Mouse (Mus musculus) left cerebral cortex, adult 2 months (tissue): ENCODE data around the gene Slc2a12. TPM values are rescaled to one million over a fixed set of nuclear protein-coding genes. Genes with fewer than 3 reads are reported as not detected.

Source experiments
- DNase-seq, 2 experiments: peaks; one replicate each; pipeline ENCODE4 v3.0.0; 2021 to 2022; ENCODE audit warnings: low spot score in 2 of 2, mixed read lengths in 1 of 2; ENCODE audit errors: extremely low spot score in 1 of 2
- H3K27ac ChIP-seq: fragments of 200-600 bp; 2 replicates; pipeline ENCODE4 v1.8.1; 2022
- H3K4me3 ChIP-seq: fragments of 200-600 bp; 2 replicates; pipeline ENCODE4 v1.8.1; 2022
- CTCF ChIP-seq: fragments of 200-600 bp; IDR thresholded peaks from 2 replicates; pipeline ENCODE4 v1.8.1; 2022; ENCODE audit warnings: antibody characterized with exemption, mild to moderate bottlenecking, moderate library complexity
- intact Hi-C: fragments of 180-260 bp; cut with DNase I; formaldehyde crosslinking; loops from one replicate; pipeline ENCODE4 v1.15.1; 2025
- long read RNA-seq, 2 experiments: library from polyadenylated mRNA; stranded (forward); transcript quantifications; one replicate each; pipeline ENCODE4 v2.0.0; 2021; ENCODE audit warnings: borderline mapping rate in 2 of 2
- total RNA-seq, 2 experiments: library from RNA; stranded (reverse); gene quantifications; 2 replicates each; pipeline ENCODE4 v1.2.3; 2021

The Slc2a12 gene
- 1 to 10 TPM; 4.2 to 4.6 TPM for total RNA-seq
- long read RNA-seq, experiment 1, full-length matches to known transcripts, result 4 of 9 reads
- long read RNA-seq, experiment 1, partial matches to known transcripts, result 0 of 9 reads
- long read RNA-seq, experiment 1, other reads (novel, unspliced or antisense), result 5 of 9 reads
- long read RNA-seq, experiment 2, full-length matches to known transcripts, result 1 of 2 reads
- long read RNA-seq, experiment 2, partial matches to known transcripts, result 0 of 2 reads
- long read RNA-seq, experiment 2, other reads (novel, unspliced or antisense), result 1 of 2 reads

DNA sequence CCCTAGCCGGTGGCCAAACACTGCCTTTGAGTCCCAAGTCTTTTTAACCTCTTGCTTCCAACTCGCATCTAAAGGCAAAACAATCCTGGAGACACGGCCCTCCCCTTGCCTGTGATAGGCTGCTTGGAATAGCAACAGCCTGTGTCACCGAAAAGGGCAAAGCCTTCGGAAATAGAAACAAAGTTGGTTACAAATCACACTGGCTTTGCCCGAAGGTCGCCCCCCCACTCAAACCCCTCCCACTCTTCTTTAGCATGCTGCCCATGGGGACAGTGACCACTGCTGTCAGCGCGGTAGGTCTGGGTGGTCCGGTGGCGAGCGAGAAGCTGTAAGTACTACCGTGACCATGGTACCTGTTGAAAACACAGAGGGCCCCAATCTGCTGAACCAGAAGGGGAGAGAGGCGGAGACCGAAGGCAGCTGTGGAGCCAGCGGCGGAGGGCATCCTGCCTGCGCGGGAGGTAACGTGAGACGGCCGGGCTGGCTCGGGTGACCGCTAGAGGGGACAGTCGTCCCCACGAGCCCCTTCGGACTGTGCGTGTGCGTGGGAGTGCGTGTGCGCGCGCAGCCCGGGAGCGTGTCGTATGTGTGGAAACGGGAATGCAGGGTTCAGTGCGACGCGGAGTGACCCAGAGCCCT, at the start of gene Slc2a12:
TSS of gene Slc2a12 (plus strand) at position 159 of the 639 bp plus-strand sequence.
- peak; percentile 50 to 67 for DNase-seq
- intact Hi-C loops, result no loop called here
- peak within 1 kb of the TSS; percentile 82 for H3K27ac ChIP-seq
- H3K4me3 ChIP-seq, result peak within 1 kb of the TSS; percentile 53
- TF ChIP-seq CTCF, result peak; percentile 36

DNA sequence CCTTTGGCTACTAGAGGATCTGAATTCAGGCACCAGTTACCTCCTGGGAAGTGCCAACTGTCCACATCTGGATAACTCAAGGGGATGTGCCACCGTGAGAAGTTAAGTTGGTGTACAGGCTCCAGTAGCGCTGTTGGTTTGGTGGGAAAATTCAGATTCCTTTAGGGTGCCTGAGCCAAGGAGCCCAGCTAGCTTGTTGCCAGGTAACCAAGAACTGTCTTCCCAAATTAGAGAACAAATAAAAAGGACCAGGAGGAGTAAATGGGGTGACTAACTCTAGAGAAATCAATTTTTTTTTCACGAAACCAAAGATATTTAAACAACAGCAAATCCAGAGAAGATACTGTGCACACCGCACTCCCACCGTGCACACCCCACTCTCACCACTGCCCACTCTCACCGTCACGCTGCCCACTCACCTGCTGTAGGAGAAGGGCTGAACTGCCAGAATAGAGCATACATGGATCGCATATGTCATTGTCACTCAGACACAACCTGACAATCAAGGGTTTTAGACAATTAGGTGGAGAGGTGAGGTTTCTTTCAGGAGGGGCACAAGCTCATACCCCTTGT, 45.8 kb upstream of the Slc2a12 start:
- TF ChIP-seq CTCF, result no peak
- intact Hi-C loops, result no loop called here
- DNase-seq, result peak; percentile 31 to 43
- Histone ChIP-seq H3K4me3 (no peak overlapping the region), H3K27ac (no peak overlapping the region)

DNA sequence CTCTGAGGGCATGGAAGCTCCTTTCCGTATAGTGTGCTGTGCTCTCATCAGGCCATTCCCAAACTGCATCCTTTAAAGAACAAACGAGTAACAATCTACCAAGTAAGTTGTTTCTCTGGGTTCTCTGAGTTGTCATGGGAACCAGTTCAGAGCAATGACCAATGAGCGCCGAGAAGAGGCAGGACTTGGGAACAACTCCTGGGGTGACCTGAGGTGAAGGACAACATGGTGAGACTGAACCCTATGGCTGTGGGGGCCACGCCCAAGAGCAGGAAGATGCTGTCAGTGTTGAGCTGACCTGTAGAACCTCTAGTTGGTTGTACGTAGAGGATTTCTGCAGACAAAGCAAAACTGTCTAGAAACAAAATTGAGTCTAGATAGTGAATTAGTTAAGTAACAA, 43.8 kb upstream of the Slc2a12 start:
- TF ChIP-seq CTCF, result no peak
- intact Hi-C loops, result no loop called here
- Histone ChIP-seq H3K27ac (no peak overlapping the region), H3K4me3 (no peak overlapping the region)
- no peak for DNase-seq

DNA sequence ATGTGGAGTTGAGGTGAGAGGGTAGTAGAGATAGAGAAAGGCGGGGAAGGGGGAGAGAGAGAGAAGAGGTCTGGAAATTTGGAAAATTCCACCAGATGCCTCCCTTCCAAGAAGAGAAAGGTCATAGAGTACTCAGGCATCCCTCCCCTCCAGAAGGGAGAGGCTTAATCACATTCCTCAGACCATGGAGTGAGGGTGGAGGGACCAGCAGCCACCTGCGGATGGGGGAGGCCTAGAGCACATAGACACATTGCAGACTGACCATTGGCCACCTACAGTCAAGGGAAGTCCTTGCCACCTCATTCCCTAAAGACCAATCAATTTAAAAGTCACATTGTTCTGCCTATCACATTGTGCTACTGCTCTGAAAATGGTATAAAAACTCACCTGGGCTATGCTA, 40.0 kb upstream of the Slc2a12 start:
- TF ChIP-seq CTCF, result no peak
- no peak for DNase-seq
- Histone ChIP-seq H3K27ac (no peak overlapping the region), H3K4me3 (no peak overlapping the region)
- intact Hi-C loops, result no loop called here

DNA sequence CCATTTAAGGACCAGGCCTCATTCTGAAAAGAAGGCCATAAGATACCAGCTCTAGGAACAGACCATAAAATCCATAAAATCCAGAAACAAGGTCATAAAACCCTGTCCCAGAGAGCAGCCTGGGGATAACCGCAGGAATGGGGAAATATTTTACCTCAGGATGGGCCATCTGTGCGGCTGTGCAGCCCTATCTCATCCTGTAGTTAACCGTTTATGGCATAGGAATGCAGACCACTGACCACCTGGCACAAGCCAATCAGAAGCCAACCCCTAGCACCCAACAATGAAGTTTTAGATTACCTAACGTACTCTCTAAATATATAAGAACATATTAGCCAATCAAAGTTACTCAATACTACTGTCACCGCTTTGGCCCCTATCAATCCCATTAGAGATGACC, 36.5 kb upstream of the Slc2a12 start:
- no peak for DNase-seq
- Histone ChIP-seq H3K4me3 (no peak overlapping the region), H3K27ac (no peak overlapping the region)
- no peak for TF ChIP-seq CTCF
- intact Hi-C loops, result no loop called here

DNA sequence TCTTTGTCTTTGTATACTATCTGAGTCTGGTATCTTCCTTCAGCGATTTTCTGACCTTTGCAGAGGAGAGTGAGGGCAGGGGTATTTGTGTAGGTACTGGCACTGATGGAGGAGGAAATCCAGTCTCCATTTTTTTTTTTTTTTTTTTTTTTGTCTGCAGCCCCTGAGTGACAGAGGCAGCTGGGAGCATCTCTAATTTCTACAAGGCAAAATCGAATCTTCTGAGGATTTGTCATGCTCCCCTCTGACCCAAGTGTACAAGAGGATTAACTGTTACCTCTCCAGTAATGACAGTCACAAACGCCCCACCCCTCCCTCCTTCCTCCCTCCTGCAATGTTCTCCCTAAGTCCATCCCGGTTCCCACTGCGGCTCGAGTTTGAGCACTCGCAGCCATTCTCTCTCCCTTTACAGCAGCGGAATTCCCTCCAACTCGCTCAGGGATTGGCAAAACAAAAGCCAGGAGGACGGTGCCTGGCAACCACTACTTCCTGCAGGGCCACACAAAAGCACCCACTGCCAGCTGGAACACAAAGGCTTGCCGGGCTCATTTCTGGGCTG, 35.9 kb upstream of the Slc2a12 start:
- intact Hi-C loops, result no loop called here

DNA sequence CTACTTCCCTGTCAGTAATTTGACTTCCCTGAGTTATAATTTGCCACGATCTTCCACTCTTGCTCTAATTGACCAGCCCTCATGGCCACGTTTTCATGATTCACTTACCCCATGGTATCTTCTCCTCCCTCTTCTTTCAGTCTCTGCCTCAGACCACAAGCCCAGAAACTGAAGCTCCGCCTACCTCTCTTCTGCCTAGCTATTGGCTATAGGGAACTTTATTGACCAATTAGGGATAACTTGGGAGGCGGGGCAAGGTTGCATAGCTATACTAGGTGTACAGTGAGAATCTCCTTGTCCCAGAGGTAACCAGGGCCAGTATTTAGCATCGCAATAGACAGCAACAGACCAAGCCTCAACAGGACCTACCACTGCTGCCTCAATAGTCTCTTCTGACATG, 31.5 kb upstream of the Slc2a12 start:
- Histone ChIP-seq H3K4me3 (no peak overlapping the region), H3K27ac (no peak overlapping the region)
- TF ChIP-seq CTCF, result no peak
- intact Hi-C loops, result no loop called here
- no peak for DNase-seq

More for the DNA sequence above, 35.9 kb upstream of the Slc2a12 start:
- H3K27ac ChIP-seq, result no peak overlapping the region
- peak; percentile 37 to 51 for DNase-seq
- no peak for TF ChIP-seq CTCF
- peak overlapping the region; percentile 27 for H3K4me3 ChIP-seq

DNA sequence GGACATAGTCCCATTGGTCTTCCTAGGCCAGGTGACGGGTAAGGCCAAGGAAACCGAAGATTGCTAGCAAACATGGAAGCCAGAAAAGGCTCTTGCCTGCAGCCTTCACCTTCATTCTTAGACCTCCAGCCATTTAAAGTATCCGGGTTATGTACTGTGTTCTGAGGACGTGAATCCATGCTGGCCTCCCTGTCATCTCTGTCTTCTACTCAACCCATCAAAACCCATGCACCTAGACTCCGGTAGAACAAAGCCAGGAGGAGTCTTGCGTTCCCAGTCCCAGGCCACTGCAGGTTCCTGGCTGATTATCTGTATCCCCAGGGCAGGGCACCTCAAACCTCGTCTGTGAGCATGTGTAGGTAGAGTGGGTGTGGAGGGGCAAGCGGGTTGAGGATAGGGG, 30.3 kb upstream of the Slc2a12 start:
- intact Hi-C loops, result no loop called here
- Histone ChIP-seq H3K27ac (no peak overlapping the region), H3K4me3 (no peak overlapping the region)
- no peak for TF ChIP-seq CTCF
- DNase-seq, result no peak

DNA sequence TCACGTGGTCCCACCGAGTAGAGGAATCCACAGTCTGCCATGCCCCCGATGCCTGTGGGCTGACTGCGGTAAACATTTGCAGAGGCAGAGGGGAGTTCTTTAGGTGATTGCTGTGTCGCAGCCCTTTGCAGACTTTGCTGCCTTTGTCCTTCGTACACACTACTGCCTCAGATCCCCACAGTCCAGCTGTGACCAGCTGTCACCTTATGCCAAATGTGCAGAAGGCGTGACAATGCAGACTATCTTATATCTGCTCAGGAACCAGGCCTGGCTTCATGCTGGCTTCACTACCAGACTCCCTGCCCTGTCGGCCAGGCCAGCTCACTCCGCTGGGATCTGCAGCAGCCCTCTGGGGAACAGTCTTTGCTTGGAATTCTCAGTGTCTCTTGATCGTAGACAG, 29.5 kb upstream of the Slc2a12 start:
- no peak for TF ChIP-seq CTCF
- H3K27ac ChIP-seq, result no peak overlapping the region
- no peak overlapping the region for H3K4me3 ChIP-seq
- intact Hi-C loops, result no loop called here
- no peak for DNase-seq

DNA sequence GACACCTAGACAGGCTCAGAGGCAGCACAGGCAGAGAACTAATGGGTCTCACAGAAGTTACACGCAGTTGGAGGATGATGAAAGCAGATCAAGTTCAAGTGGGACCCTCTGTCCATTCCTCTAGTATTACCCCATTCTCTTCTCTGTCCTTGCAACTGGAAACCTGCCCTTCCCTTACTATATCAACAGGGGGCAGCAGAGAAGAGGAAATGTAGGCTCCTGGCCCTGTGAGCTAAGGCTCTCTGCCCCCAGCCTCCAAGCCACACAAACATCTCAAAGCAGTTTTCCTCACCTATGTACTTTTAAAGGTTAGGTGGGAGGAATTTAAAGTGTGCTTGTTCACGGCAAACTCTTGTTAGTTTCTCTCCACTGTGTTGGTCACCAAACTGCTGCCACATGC, 26.0 kb upstream of the Slc2a12 start:
- intact Hi-C loops, result loop anchor here (1.0 kb wide), 2 partner anchors 95 to 157 kb away; no protein-coding TSS in a partner anchor
- H3K4me3 ChIP-seq, result no peak overlapping the region
- peak; percentile 24 to 30 for DNase-seq
- no peak overlapping the region for H3K27ac ChIP-seq
- peak; percentile 76 for TF ChIP-seq CTCF

DNA sequence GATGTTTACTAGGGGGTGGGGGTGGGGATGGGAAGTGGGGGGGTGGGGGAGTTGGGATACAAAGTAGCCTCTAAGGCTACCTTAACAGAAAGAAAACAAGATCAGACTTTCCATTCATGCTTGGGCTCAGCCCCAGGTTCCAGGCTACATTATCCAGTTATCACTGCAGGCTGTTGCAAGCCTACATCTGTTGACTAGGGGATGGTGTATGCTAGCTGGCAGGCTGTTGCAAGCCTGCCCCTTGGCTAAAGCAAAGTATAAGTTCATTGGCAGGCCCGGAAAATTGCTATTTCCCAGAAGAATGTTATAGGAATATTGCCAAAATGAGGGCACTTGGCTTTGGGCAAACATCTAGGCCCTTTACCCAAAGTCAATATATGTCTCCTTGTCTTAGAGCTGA, 16.0 kb upstream of the Slc2a12 start:
- Histone ChIP-seq H3K4me3 (no peak overlapping the region), H3K27ac (no peak overlapping the region)
- DNase-seq, result no peak
- intact Hi-C loops, result no loop called here
- TF ChIP-seq CTCF, result no peak

DNA sequence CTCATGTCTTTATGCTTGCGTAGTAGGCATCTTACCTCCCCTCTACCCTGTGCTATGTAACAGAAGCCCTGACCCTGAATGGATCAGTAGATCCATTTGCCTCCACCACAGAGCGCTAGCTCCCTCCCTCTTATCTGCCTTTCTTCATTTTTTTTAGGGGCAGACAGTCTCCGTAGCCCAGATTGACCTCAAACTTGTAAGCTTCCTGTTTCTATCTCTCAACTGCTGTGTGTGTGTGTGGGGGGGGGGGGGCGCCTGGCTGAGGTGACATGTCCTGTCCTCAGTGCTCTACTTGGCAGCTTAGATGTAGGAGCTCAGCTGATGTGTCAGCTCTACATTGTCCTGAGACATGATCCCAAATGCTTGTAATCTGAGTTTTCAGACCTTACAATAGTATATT, 13.7 kb upstream of the Slc2a12 start:
- intact Hi-C loops, result no loop called here
- no peak for DNase-seq
- Histone ChIP-seq H3K27ac (peak overlapping the region; percentile 50), H3K4me3 (no peak overlapping the region)
- TF ChIP-seq CTCF, result no peak
